In genomic region chr8:47268062-47268822, GRCm38 (mm10) we compare ENCODE assay signal across 8 mouse cellular contexts.
DNase-seq lines count a peak whose midpoint lies in the region; ATAC-seq and TF ChIP-seq lines count a peak whose summit lies in the region.

No protein-coding gene starts in this region.

- peak; percentile 39 to 43 for DNase-seq in heart, adult 18-20 months
- no peak for DNase-seq in ES-E14 (ENCODE audit: low read depth, low spot score)
- DNase-seq in layer of hippocampus, adult 9-11 months, result peak; percentile 79
- no peak for DNase-seq in retina, embryonic 14.5 days (ENCODE audit: low spot score)
- no peak for DNase-seq in spleen, postnatal 14 days (ENCODE audit: low spot score in 2 of 2)

- 66% methylated on average over 21 of the region's 21 CpGs for WGBS in heart, embryonic 11.5 days (ENCODE audit: insufficient replicate concordance)
- 68% methylated on average over 21 of the region's 21 CpGs for WGBS in neural tube, embryonic 14.5 days

- peaks cover 8% of the 10 kb centered on the region; the same call in 1 of the 2 replicates for H3K4me1 ChIP-seq in heart, embryonic 11.5 days (ENCODE audit: control insufficient read depth, insufficient read depth, low read length)
- H3K4me1 ChIP-seq in ES-E14 (ENCODE audit: control insufficient read depth in 2 of 2, insufficient read depth in 2 of 2, low read length in 2 of 2, poor library complexity in 1 of 2), result peaks cover 3 to 9% of the 10 kb centered on the region in 2 experiments; a peak in 2 of 4 replicates
- H3K4me1 ChIP-seq in neural tube, embryonic 14.5 days (ENCODE audit: control insufficient read depth, insufficient read depth, low read length), result peaks cover 16% of the 10 kb centered on the region

- in situ Hi-C loops in ES-E14 (cut with MboI; ENCODE audit: low sequenced_read_pairs in 2 of 2, unreplicated experiment in 2 of 2), result no loop called here

- no peaks in the 10 kb centered on the region for H3K36me3 ChIP-seq in heart, embryonic 11.5 days (ENCODE audit: control insufficient read depth, insufficient read depth, low read length)
- no peaks in the 10 kb centered on the region for H3K36me3 ChIP-seq in ES-E14 (ENCODE audit: control insufficient read depth, insufficient read depth, low read length, poor library complexity, severe bottlenecking)
- H3K36me3 ChIP-seq in neural tube, embryonic 14.5 days (ENCODE audit: control insufficient read depth, insufficient read depth, low read length), result no peaks in the 10 kb centered on the region

- no peak overlapping the region for H3K9ac ChIP-seq in heart, embryonic 11.5 days (ENCODE audit: low read depth, low read length)
- H3K9ac ChIP-seq in ES-E14 (ENCODE audit: insufficient read depth, low read depth, low read length, poor library complexity, severe bottlenecking), result peak overlapping the region; percentile 46
- no peak overlapping the region for H3K9ac ChIP-seq in neural tube, embryonic 14.5 days (replicated peaks; ENCODE audit: low read depth, low read length)

- ATAC-seq in heart, embryonic 11.5 days (replicated peaks; ENCODE audit: insufficient number of reproducible peaks, low FRiP score, low TSS enrichment), result no peak
- ATAC-seq in frontal cortex, adult (ENCODE audit: low TSS enrichment), result peak; percentile 95
- ATAC-seq in neural tube, embryonic 14.5 days (ENCODE audit: low read depth), result peak; percentile 62; the same call in 1 of the 2 replicates

- no peak overlapping the region for H3K4me2 ChIP-seq in heart, embryonic 11.5 days
- H3K4me2 ChIP-seq in neural tube, embryonic 14.5 days (ENCODE audit: low read depth, low read length), result no peak overlapping the region

- no peaks in the 10 kb centered on the region for H3K27me3 ChIP-seq in heart, embryonic 11.5 days (ENCODE audit: control insufficient read depth, insufficient read depth, low read length)
- H3K27me3 ChIP-seq in neural tube, embryonic 14.5 days (ENCODE audit: control insufficient read depth, insufficient read depth, low read length), result no peaks in the 10 kb centered on the region

- H3K27ac ChIP-seq in heart, embryonic 11.5 days (ENCODE audit: low read depth, low read length), result no peak overlapping the region
- no peak overlapping the region for H3K27ac ChIP-seq in ES-E14 (ENCODE audit: insufficient read depth, low read depth, low read length, poor library complexity, severe bottlenecking)
- no peak overlapping the region for H3K27ac ChIP-seq in neural tube, embryonic 14.5 days (ENCODE audit: low read depth, low read length)

- H3K9me3 ChIP-seq in heart, embryonic 11.5 days (replicated peaks; ENCODE audit: control insufficient read depth, low read length), result no peaks in the 10 kb centered on the region
- no peaks in the 10 kb centered on the region for H3K9me3 ChIP-seq in ES-E14 (ENCODE audit: control insufficient read depth, insufficient read depth, low read depth, low read length)
- no peaks in the 10 kb centered on the region for H3K9me3 ChIP-seq in neural tube, embryonic 14.5 days (ENCODE audit: control insufficient read depth, low read length)

- H3K4me3 ChIP-seq in heart, embryonic 11.5 days (ENCODE audit: low read depth, low read length), result no peak overlapping the region
- H3K4me3 ChIP-seq in ES-E14 (ENCODE audit: insufficient read depth in 1 of 2, low read depth in 1 of 2, low read length in 2 of 2, poor library complexity in 1 of 2, severe bottlenecking in 1 of 2), result peak overlapping the region; percentile 47 to 59
- no peak overlapping the region for H3K4me3 ChIP-seq in neural tube, embryonic 14.5 days (ENCODE audit: low read depth, low read length)

TF ChIP-seq in ES-E14, 5 proteins besides CTCF, POLR2A, EP300 and RAD21:
- TF ChIP-seq HCFC1 (IDR thresholded peaks at IDR 0.05; ENCODE audit: borderline replicate concordance, insufficient read depth, low read length), result no peak
- TF ChIP-seq CHD2 (IDR thresholded peaks at IDR 0.05; ENCODE audit: low read depth, low read length), result no peak
- TF ChIP-seq MAFK (IDR thresholded peaks at IDR 0.05; ENCODE audit: insufficient read depth, low read depth, low read length), result 0 out of 2 replicates have a peak, but pooled peaks have one; percentile 10
- TF ChIP-seq ZC3H11A (IDR thresholded peaks at IDR 0.05; ENCODE audit: borderline replicate concordance, low read depth, low read length), result no peak
- TF ChIP-seq ZNF384 (IDR thresholded peaks at IDR 0.05; ENCODE audit: low read depth, low read length), result no peak
TF ChIP-seq in ES-E14: peak in this region for 1.

Comparison
In these comparisons a context has a peak if more than half of its experiments do, and no peak if none do; other contexts are left out.
1. DNase-seq: peak in heart, adult 18-20 months (2 of 2) and layer of hippocampus, adult 9-11 months (single experiment); none in ES-E14 (single experiment), retina, embryonic 14.5 days (single experiment) and spleen, postnatal 14 days (0 of 2).
2. H3K4me3 ChIP-seq: peak in ES-E14 (2 of 2); none in heart, embryonic 11.5 days (single experiment) and neural tube, embryonic 14.5 days (single experiment).